Mouse (Mus musculus): ENCODE data around the gene Calml4. TPM values are rescaled to one million over a fixed set of nuclear protein-coding genes. Genes with fewer than 3 reads are reported as not detected.
A peak's percentile ranks its signal among the peaks of the same experiment; 100 is the strongest.

The Calml4 gene
- total and polyA plus RNA-seq, 2 experiments: 1.8 to 3.4 TPM

- no peak for DNase-seq (ENCODE audit: extremely low read depth, low read depth, low spot score)
- H3K4me3 ChIP-seq (ENCODE audit: insufficient read depth, low read depth, low read length): no peak overlapping the region
- no peaks in the 10 kb centered on the region for H3K36me3 ChIP-seq (ENCODE audit: control insufficient read depth, insufficient read depth, low read length)
- no peak for TF ChIP-seq POLR2A (IDR thresholded peaks at IDR 0.05; ENCODE audit: extremely low read depth, insufficient read depth, low read length)
- no peak for TF ChIP-seq CTCF (IDR thresholded peaks at IDR 0.05; ENCODE audit: low read depth, low read length)
- 94% methylated on average over 6 of the region's 6 CpGs for WGBS
- H3K27me3 ChIP-seq (ENCODE audit: control insufficient read depth, insufficient read depth, low read length): no peaks in the 10 kb centered on the region
- H3K27ac ChIP-seq (replicated peaks; ENCODE audit: insufficient read depth, low read depth, low read length): no peak overlapping the region
- H3K79me2 ChIP-seq (ENCODE audit: control insufficient read depth, insufficient read depth, low read length): no peaks in the 10 kb centered on the region
- no peak overlapping the region for H3K9ac ChIP-seq (ENCODE audit: low read depth, low read length)
- peaks cover 2% of the 10 kb centered on the region; the same call in 1 of the 2 replicates for H3K4me1 ChIP-seq (ENCODE audit: control insufficient read depth, insufficient read depth, low read length)
Measured at GRCm38 (mm10) chr9:62820829-62821228, 37.1 kb upstream of the Calml4 start.

GRCm38 (mm10) chr9:62821811-62822210 is 36.1 kb upstream of the Calml4 start:
- WGBS: 99% methylated on average over 7 of the region's 7 CpGs
- Histone ChIP-seq H3K27me3 (ENCODE audit: control insufficient read depth, insufficient read depth, low read length) (no peaks in the 10 kb centered on the region), H3K4me3 (ENCODE audit: insufficient read depth, low read depth, low read length) (no peak overlapping the region), H3K4me1 (ENCODE audit: control insufficient read depth, insufficient read depth, low read length) (peaks cover 2% of the 10 kb centered on the region; the same call in 1 of the 2 replicates), H3K27ac (replicated peaks; ENCODE audit: insufficient read depth, low read depth, low read length) (no peak overlapping the region), H3K9ac (ENCODE audit: low read depth, low read length) (no peak overlapping the region), H3K36me3 (ENCODE audit: control insufficient read depth, insufficient read depth, low read length) (no peaks in the 10 kb centered on the region), H3K79me2 (ENCODE audit: control insufficient read depth, insufficient read depth, low read length) (no peaks in the 10 kb centered on the region)
- DNase-seq (ENCODE audit: extremely low read depth, low read depth, low spot score): no peak
- TF ChIP-seq POLR2A (IDR thresholded peaks at IDR 0.05; ENCODE audit: extremely low read depth, insufficient read depth, low read length): no peak
- TF ChIP-seq CTCF (IDR thresholded peaks at IDR 0.05; ENCODE audit: low read depth, low read length): no peak

- H3K27me3 ChIP-seq (ENCODE audit: control insufficient read depth, insufficient read depth, low read length): no peaks in the 10 kb centered on the region
- H3K9ac ChIP-seq (ENCODE audit: low read depth, low read length): no peak overlapping the region
- H3K36me3 ChIP-seq (ENCODE audit: control insufficient read depth, insufficient read depth, low read length): no peaks in the 10 kb centered on the region
- no peak overlapping the region for H3K27ac ChIP-seq (replicated peaks; ENCODE audit: insufficient read depth, low read depth, low read length)
- no peak overlapping the region for H3K4me3 ChIP-seq (ENCODE audit: insufficient read depth, low read depth, low read length)
- H3K4me1 ChIP-seq (ENCODE audit: control insufficient read depth, insufficient read depth, low read length): 0 out of 2 replicates have a peak, but pooled peaks cover 1% of the 10 kb centered on the region
- WGBS: 42% methylated on average over 9 of the region's 9 CpGs
- DNase-seq (ENCODE audit: extremely low read depth, low read depth, low spot score): no peak
- TF ChIP-seq POLR2A (IDR thresholded peaks at IDR 0.05; ENCODE audit: extremely low read depth, insufficient read depth, low read length): no peak
- no peak for TF ChIP-seq CTCF (IDR thresholded peaks at IDR 0.05; ENCODE audit: low read depth, low read length)
- no peaks in the 10 kb centered on the region for H3K79me2 ChIP-seq (ENCODE audit: control insufficient read depth, insufficient read depth, low read length)
Measured at GRCm38 (mm10) chr9:62825791-62826393, 32.0 kb upstream of the Calml4 start.

GRCm38 (mm10) chr9:62826456-62826855 is 31.4 kb upstream of the Calml4 start:
- H3K9ac ChIP-seq (ENCODE audit: low read depth, low read length): no peak overlapping the region
- no peaks in the 10 kb centered on the region for H3K79me2 ChIP-seq (ENCODE audit: control insufficient read depth, insufficient read depth, low read length)
- no peaks in the 10 kb centered on the region for H3K36me3 ChIP-seq (ENCODE audit: control insufficient read depth, insufficient read depth, low read length)
- WGBS: 42% methylated on average over 7 of the region's 7 CpGs
- 0 out of 2 replicates have a peak, but pooled peaks cover 1% of the 10 kb centered on the region for H3K4me1 ChIP-seq (ENCODE audit: control insufficient read depth, insufficient read depth, low read length)
- DNase-seq (ENCODE audit: extremely low read depth, low read depth, low spot score): no peak
- H3K27ac ChIP-seq (replicated peaks; ENCODE audit: insufficient read depth, low read depth, low read length): no peak overlapping the region
- TF ChIP-seq POLR2A (IDR thresholded peaks at IDR 0.05; ENCODE audit: extremely low read depth, insufficient read depth, low read length) (no peak), CTCF (IDR thresholded peaks at IDR 0.05; ENCODE audit: low read depth, low read length) (no peak)
- H3K4me3 ChIP-seq (ENCODE audit: insufficient read depth, low read depth, low read length): no peak overlapping the region
- no peaks in the 10 kb centered on the region for H3K27me3 ChIP-seq (ENCODE audit: control insufficient read depth, insufficient read depth, low read length)

GRCm38 (mm10) chr9:62827939-62828652 is 29.8 kb upstream of the Calml4 start:
- TF ChIP-seq CTCF (IDR thresholded peaks at IDR 0.05; ENCODE audit: low read depth, low read length): no peak
- TF ChIP-seq POLR2A (IDR thresholded peaks at IDR 0.05; ENCODE audit: extremely low read depth, insufficient read depth, low read length): no peak
- Histone ChIP-seq H3K79me2 (ENCODE audit: control insufficient read depth, insufficient read depth, low read length) (no peaks in the 10 kb centered on the region), H3K27ac (replicated peaks; ENCODE audit: insufficient read depth, low read depth, low read length) (no peak overlapping the region), H3K36me3 (ENCODE audit: control insufficient read depth, insufficient read depth, low read length) (no peaks in the 10 kb centered on the region), H3K4me1 (ENCODE audit: control insufficient read depth, insufficient read depth, low read length) (0 out of 2 replicates have a peak, but pooled peaks cover 1% of the 10 kb centered on the region), H3K4me3 (ENCODE audit: insufficient read depth, low read depth, low read length) (no peak overlapping the region), H3K27me3 (ENCODE audit: control insufficient read depth, insufficient read depth, low read length) (no peaks in the 10 kb centered on the region), H3K9ac (ENCODE audit: low read depth, low read length) (no peak overlapping the region)
- WGBS: 8% methylated on average over 24 of the region's 24 CpGs
- peak; percentile 37 for DNase-seq (ENCODE audit: extremely low read depth, low read depth, low spot score)

GRCm38 (mm10) chr9:62828662-62829086 is 29.2 kb upstream of the Calml4 start:
- H3K79me2 ChIP-seq (ENCODE audit: control insufficient read depth, insufficient read depth, low read length): no peaks in the 10 kb centered on the region
- H3K9ac ChIP-seq (ENCODE audit: low read depth, low read length): no peak overlapping the region
- DNase-seq (ENCODE audit: extremely low read depth, low read depth, low spot score): peak; percentile 93
- H3K4me1 ChIP-seq (ENCODE audit: control insufficient read depth, insufficient read depth, low read length): 0 out of 2 replicates have a peak, but pooled peaks cover 1% of the 10 kb centered on the region
- H3K27ac ChIP-seq (replicated peaks; ENCODE audit: insufficient read depth, low read depth, low read length): no peak overlapping the region
- TF ChIP-seq CTCF (IDR thresholded peaks at IDR 0.05; ENCODE audit: low read depth, low read length): peak; percentile 94
- TF ChIP-seq POLR2A (IDR thresholded peaks at IDR 0.05; ENCODE audit: extremely low read depth, insufficient read depth, low read length): no peak
- no peak overlapping the region for H3K4me3 ChIP-seq (ENCODE audit: insufficient read depth, low read depth, low read length)
- under 1% methylated on average over 23 of the region's 23 CpGs for WGBS
- H3K27me3 ChIP-seq (ENCODE audit: control insufficient read depth, insufficient read depth, low read length): no peaks in the 10 kb centered on the region
- no peaks in the 10 kb centered on the region for H3K36me3 ChIP-seq (ENCODE audit: control insufficient read depth, insufficient read depth, low read length)

Data from liver, adult 2 months (tissue).